Mouse (Mus musculus) ES-E14 (cell line): ENCODE results near the gene Ndufb10. TPM values are rescaled to one million over a fixed set of nuclear protein-coding genes. Genes with fewer than 3 reads are reported as not detected.

Experiments
- DNase-seq: peaks from one replicate; pipeline ENCODE4 v3.0.0-alpha.2; 2013; ENCODE audit warnings: low read depth, low spot score
- H3K27ac ChIP-seq: 2 replicates; pipeline ENCODE4 v1.5.1; 2012; ENCODE audit warnings: low read depth, mild to moderate bottlenecking, low read length, moderate library complexity, mixed read lengths; ENCODE audit not compliant: poor library complexity, insufficient read depth, severe bottlenecking
- H3K36me3 ChIP-seq: 2 replicates; pipeline ENCODE4 v1.6.1; 2012; ENCODE audit warnings: mild to moderate bottlenecking, low read length, moderate library complexity, mixed read lengths; ENCODE audit not compliant: control insufficient read depth, poor library complexity, insufficient read depth, severe bottlenecking
- H3K4me1 ChIP-seq, 2 experiments: fragments of 150-350 bp in 1 of 2; sonication (generic) in 1 of 2; 2 replicates each; pipeline ENCODE4 v1.6.1; 2012; ENCODE audit warnings: low read length in 2 of 2, mild to moderate bottlenecking in 1 of 2, mixed read lengths in 1 of 2; ENCODE audit not compliant: control insufficient read depth in 2 of 2, insufficient read depth in 2 of 2, poor library complexity in 1 of 2
- H3K4me3 ChIP-seq, 2 experiments: fragments of 150-350 bp in 1 of 2; sonication (generic) in 1 of 2; 2 replicates each; pipeline ENCODE4 v1.5.1; 2012; ENCODE audit warnings: low read length in 2 of 2, low read depth in 1 of 2, mild to moderate bottlenecking in 1 of 2, mixed read lengths in 1 of 2; ENCODE audit not compliant: insufficient read depth in 1 of 2, poor library complexity in 1 of 2, severe bottlenecking in 1 of 2
- H3K9ac ChIP-seq: 2 replicates; pipeline ENCODE4 v1.6.1; 2012; ENCODE audit warnings: low read depth, mild to moderate bottlenecking, low read length, mixed read lengths; ENCODE audit not compliant: poor library complexity, insufficient read depth, severe bottlenecking
- H3K9me3 ChIP-seq: fragments of 150-350 bp; sonication (generic); 2 replicates; pipeline ENCODE4 v1.6.1; 2012; ENCODE audit warnings: low read depth, mild to moderate bottlenecking, low read length; ENCODE audit not compliant: control insufficient read depth, insufficient read depth
- CHD2 ChIP-seq: IDR thresholded peaks from 2 replicates; pipeline ENCODE4 v1.6.1; 2014; ENCODE audit warnings: mild to moderate bottlenecking, low read depth, low read length, inconsistent platforms
- HCFC1 ChIP-seq: IDR thresholded peaks from 2 replicates; pipeline ENCODE4 v1.6.1; 2012; ENCODE audit warnings: low read length, inconsistent platforms, borderline replicate concordance; ENCODE audit not compliant: insufficient read depth
- MAFK ChIP-seq: IDR thresholded peaks from 2 replicates; pipeline ENCODE4 v1.6.1; 2014; ENCODE audit warnings: mild to moderate bottlenecking, low read depth, low read length, inconsistent platforms; ENCODE audit not compliant: insufficient read depth
- ZC3H11A ChIP-seq: IDR thresholded peaks from 2 replicates; pipeline ENCODE4 v1.6.1; 2012; ENCODE audit warnings: low read depth, mild to moderate bottlenecking, inconsistent platforms, low read length, borderline replicate concordance
- ZNF384 ChIP-seq: IDR thresholded peaks from 2 replicates; pipeline ENCODE4 v1.6.1; 2012; ENCODE audit warnings: low read depth, low read length, inconsistent platforms
- in situ Hi-C, 2 experiments: fragments of 600-800 bp; cut with MboI; formaldehyde crosslinking; loops; one replicate each; pipeline ENCODE4 v1.15.1; 2025; ENCODE audit warnings: low sequenced_read_pairs in 2 of 2, inconsistent platforms in 1 of 2; ENCODE audit not compliant: unreplicated experiment in 2 of 2
- total RNA-seq: library from RNA; depleted of rRNA; stranded (reverse); fragments of 300-350 nt; gene quantifications from 2 replicates; pipeline ENCODE4 v1.2.3, GENCODE M21; 2012

Gene Ndufb10
- total RNA-seq, 1 experiment: 191 TPM

GRCm38 (mm10) chr17:24677500-24678080, 46.7 kb downstream of the Ndufb10 start:
- Histone ChIP-seq H3K9me3 (no peaks in the 10 kb centered on the region), H3K4me1 (peaks cover 3 to 20% of the 10 kb centered on the region in 2 experiments; a peak in 2 of 4 replicates), H3K9ac (no peak overlapping the region), H3K27ac (peak overlapping the region; percentile 5; the same call in 1 of the 2 replicates), H3K4me3 (peak overlapping the region in 1 of 2 experiments; percentile 42; a peak in 2 of 4 replicates), H3K36me3 (peaks cover 56% of the 10 kb centered on the region)
- TF ChIP-seq CHD2 (no peak), ZC3H11A (no peak), MAFK (no peak), HCFC1 (no peak), ZNF384 (no peak)
- in situ Hi-C loops: no loop called here
- DNase-seq: no peak

GRCm38 (mm10) chr17:24676877-24677276, 47.4 kb downstream of the Ndufb10 start:
- H3K27ac ChIP-seq: no peak overlapping the region
- H3K9me3 ChIP-seq: no peaks in the 10 kb centered on the region
- TF ChIP-seq ZNF384 (no peak), CHD2 (no peak), HCFC1 (no peak), MAFK (no peak), ZC3H11A (no peak)
- DNase-seq: no peak
- in situ Hi-C loops: no loop called here
- no peak overlapping the region for H3K4me3 ChIP-seq
- H3K36me3 ChIP-seq: peaks cover 52% of the 10 kb centered on the region
- H3K4me1 ChIP-seq: peaks cover 3 to 24% of the 10 kb centered on the region in 2 experiments; a peak in 3 of 4 replicates
- H3K9ac ChIP-seq: no peak overlapping the region

DNA sequence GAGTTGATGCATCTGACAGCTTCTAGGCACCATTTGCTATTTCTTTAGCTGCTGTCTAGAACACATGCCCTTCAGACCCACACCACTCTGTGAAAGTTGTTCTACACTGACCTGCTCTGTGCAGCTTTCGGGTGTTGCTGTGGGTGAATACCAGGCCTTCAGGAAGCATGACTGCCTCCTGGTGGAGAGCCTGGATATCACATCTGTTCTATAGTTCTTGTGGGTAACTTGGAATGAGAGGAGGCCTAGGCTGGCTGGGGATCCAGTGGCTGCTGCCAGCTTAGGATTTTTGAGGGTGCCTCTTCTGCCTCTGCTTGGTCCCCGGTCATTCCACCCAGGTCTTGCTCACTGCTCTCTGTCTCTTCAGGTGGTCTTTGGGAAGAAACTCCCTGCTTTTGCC, 48.1 kb downstream of the Ndufb10 start:
- Histone ChIP-seq H3K9me3 (no peaks in the 10 kb centered on the region), H3K4me1 (peaks cover 5 to 28% of the 10 kb centered on the region in 2 experiments; a peak in 3 of 4 replicates), H3K9ac (no peak overlapping the region), H3K27ac (no peak overlapping the region), H3K4me3 (no peak overlapping the region), H3K36me3 (peaks cover 47% of the 10 kb centered on the region)
- DNase-seq: peak; percentile 87
- in situ Hi-C loops: no loop called here
- TF ChIP-seq ZNF384 (no peak), ZC3H11A (no peak)

DNA sequence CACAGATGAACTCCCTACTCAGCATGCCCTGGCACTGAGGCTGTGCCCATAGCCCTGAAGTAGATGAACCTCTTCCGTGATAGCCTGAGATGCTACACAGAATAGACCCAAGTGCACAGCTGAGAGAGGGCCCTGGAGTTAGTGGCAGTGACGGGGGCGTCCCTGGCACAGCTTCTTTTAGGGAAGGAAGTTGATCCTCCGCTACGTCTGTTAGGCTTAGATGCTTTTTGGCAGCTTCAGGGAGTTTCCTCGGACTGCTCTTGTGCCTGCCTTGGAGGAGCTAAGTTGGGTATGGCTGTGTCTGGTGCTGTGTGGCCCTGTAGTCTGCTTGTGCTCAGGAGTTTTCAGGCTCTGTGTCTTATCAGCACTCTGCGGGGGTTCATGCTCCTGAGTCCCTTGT, 50.0 kb downstream of the Ndufb10 start:
- Histone ChIP-seq H3K36me3 (peaks cover 28% of the 10 kb centered on the region), H3K4me1 (peaks cover 5 to 31% of the 10 kb centered on the region in 2 experiments; a peak in 3 of 4 replicates), H3K4me3 (0 out of 4 replicates have a peak overlapping the region, but pooled peaks of 1 of the 2 experiments have one; percentile 1), H3K9ac (peak overlapping the region; percentile 8; the same call in 1 of the 2 replicates), H3K27ac (no peak overlapping the region), H3K9me3 (no peaks in the 10 kb centered on the region)
- TF ChIP-seq CHD2: no peak
- no peak for TF ChIP-seq MAFK
- no peak for TF ChIP-seq HCFC1
- TF ChIP-seq ZNF384: no peak
- no peak for TF ChIP-seq ZC3H11A
- in situ Hi-C loops: no loop called here
- DNase-seq: no peak

DNA sequence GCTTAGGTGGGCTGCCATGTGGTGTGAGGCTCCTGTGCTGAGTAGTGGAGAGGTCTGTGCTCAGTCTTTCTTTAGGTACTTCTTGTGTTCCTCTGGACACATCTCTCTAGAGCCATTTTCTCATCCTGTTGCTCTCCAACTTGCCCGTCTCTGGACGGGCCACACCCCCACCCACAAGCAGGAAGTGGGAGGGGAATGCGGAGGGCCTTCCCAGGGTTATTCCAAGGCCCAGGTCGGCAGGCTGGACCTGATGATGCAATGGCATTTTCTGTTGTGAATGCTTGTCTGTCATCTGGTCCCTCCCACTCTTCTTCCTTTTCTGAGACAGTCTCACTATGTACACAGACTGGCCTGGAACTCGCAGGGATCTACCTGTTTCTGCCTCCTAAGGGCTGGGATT, 52.1 kb downstream of the Ndufb10 start:
- TF ChIP-seq ZNF384: no peak
- TF ChIP-seq ZC3H11A: no peak
- no peak for TF ChIP-seq CHD2
- no peak for TF ChIP-seq MAFK
- TF ChIP-seq HCFC1: no peak
- Histone ChIP-seq H3K4me1 (peaks cover 7 to 29% of the 10 kb centered on the region in 2 experiments; a peak in 3 of 4 replicates), H3K9ac (no peak overlapping the region), H3K4me3 (peak overlapping the region; percentile 9 to 30; a peak in 2 of 4 replicates), H3K36me3 (peaks cover 9% of the 10 kb centered on the region), H3K9me3 (no peaks in the 10 kb centered on the region), H3K27ac (no peak overlapping the region)
- DNase-seq: no peak
- in situ Hi-C loops: no loop called here
